Mouse (Mus musculus): Measurements from ENCODE around the gene Pdxdc1. TPM values are rescaled to one million over a fixed set of nuclear protein-coding genes. Genes with fewer than 3 reads are reported as not detected.

The Pdxdc1 gene
- 10 to 100 TPM; 50.2 to 51.5 TPM for polyA plus RNA-seq (2017; shearing (Covaris generic))

GRCm38 (mm10) chr16:13902888-13903483 lies at the start of gene Pdxdc1, which contains the start of gene Mpv17l:
Gene Pdxdc1 (minus strand): TSS chr16:13903131.
Gene Mpv17l (plus strand): TSS chr16:13903161.

DNA sequence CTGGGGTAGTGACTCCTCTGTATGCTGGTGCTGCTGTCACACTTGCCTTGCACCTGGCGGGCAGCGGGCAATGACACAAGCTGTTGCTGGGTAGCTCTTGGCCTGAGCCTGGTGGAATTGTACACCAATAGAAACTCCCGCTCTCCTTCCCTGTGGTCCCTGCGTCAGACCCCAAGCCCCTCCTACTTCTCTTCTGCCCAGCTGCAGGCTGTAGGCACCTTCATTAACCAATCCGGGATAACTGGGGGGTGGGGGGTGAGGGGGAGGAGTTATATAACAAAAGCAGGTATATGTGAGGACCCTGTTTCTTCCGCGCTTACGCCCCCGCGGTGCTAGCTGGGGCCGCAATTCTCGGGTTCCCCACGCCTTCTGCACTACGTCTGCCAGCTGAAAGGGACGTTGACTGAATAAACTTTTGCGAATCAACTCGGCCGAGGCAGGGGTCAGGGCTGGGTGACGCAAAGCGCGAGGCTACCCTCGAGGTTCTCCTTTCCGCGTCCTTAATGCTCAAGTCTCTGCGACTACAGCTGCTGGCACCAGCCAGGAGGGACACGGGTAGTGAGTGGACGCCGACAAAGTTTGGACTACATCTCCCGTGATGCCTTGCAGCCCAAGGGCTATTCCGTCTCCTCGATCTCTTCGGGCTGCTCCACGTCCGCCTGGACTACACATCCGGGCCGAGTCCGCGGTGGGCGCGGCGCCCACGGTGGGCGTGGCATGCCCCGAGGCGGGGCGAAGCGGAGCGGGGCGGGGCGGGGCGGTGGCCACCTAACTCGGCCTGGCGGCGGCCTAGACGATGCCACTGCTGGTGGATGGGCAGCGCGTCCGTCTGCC lies 84.2 kb downstream of the Pdxdc1 start, which contains the start of gene Ntan1:
TSS of gene Ntan1 (plus strand) at position 286 of the 834 bp plus-strand sequence.

Other genes with a start within 250 kb of the Pdxdc1 start
- gene Parn, start 235.0 kb downstream of the Pdxdc1 start, polyA plus RNA-seq (2017; shearing (Covaris generic)) = 10 to 100 TPM; 50.8 to 53.7 TPM
- 10 to 100 TPM; 55.7 to 64.6 TPM for gene Bfar, start 231.3 kb downstream of the Pdxdc1 start, polyA plus RNA-seq (2017; shearing (Covaris generic))
- gene 3110001I22Rik, start 231.2 kb downstream of the Pdxdc1 start, polyA plus RNA-seq (2017; shearing (Covaris generic)) = 10 to 100 TPM; 11.3 to 12.6 TPM
- gene Pla2g10, start 172.1 kb downstream of the Pdxdc1 start, polyA plus RNA-seq (2017; shearing (Covaris generic)) = 1 to 10 TPM in 1 of 2 experiments, under 1 TPM in 1; 0.52 to 2.7 TPM
- 10 to 100 TPM; 35.7 to 43.4 TPM for gene Rrn3, start 122.4 kb downstream of the Pdxdc1 start, polyA plus RNA-seq (2017; shearing (Covaris generic))
- 100 to 1,000 TPM; 126 to 181 TPM for gene Ntan1, start 84.3 kb downstream of the Pdxdc1 start, polyA plus RNA-seq (2017; shearing (Covaris generic))
- gene Mpv17l, start within 50 bp of the Pdxdc1 start, polyA plus RNA-seq (2017; shearing (Covaris generic)) = 1 to 10 TPM in 1 of 2 experiments, under 1 TPM in 1; 0.66 to 3.4 TPM
- 1 to 10 TPM in 1 of 2 experiments, under 1 TPM in 1; 0.19 to 3.1 TPM for gene 2900011O08Rik, start 83.5 kb upstream of the Pdxdc1 start, polyA plus RNA-seq (2017; shearing (Covaris generic))
- gene Ifitm7, start 83.8 kb upstream of the Pdxdc1 start, polyA plus RNA-seq (2017; shearing (Covaris generic)) = 1 to 10 TPM in 1 of 2 experiments, under 1 TPM in 1; 0.74 to 1.2 TPM